Mouse (Mus musculus) liver, adult 2 months (tissue): ENCODE results near the gene Mpp3. TPM values are rescaled to one million over a fixed set of nuclear protein-coding genes. Genes with fewer than 3 reads are reported as not detected.
A peak's percentile ranks its signal among the peaks of the same experiment; 100 is the strongest.

Experiments
- DNase-seq: peaks from one replicate; pipeline ENCODE4 v3.0.0-alpha.2; 2011; ENCODE audit warnings: low read depth, low spot score; ENCODE audit errors: extremely low read depth
- H3K27ac ChIP-seq: fragments of 200-500 bp; replicated peaks from 2 replicates; pipeline ENCODE4 v1.5.1; 2012; ENCODE audit warnings: low read depth, mild to moderate bottlenecking, control low read depth, inconsistent platforms, low read length; ENCODE audit not compliant: insufficient read depth
- H3K27me3 ChIP-seq: fragments of 200-500 bp; 2 replicates; pipeline ENCODE4 v1.6.1; 2012; ENCODE audit warnings: mild to moderate bottlenecking, moderate library complexity, low read length, inconsistent platforms; ENCODE audit not compliant: control insufficient read depth, insufficient read depth
- H3K36me3 ChIP-seq: fragments of 200-500 bp; 2 replicates; pipeline ENCODE4 v1.6.1; 2012; ENCODE audit warnings: low read length, inconsistent platforms; ENCODE audit not compliant: control insufficient read depth, insufficient read depth
- H3K4me1 ChIP-seq: fragments of 200-500 bp; 2 replicates; pipeline ENCODE4 v1.6.1; 2011; ENCODE audit warnings: low read length; ENCODE audit not compliant: control insufficient read depth, insufficient read depth
- H3K4me3 ChIP-seq: fragments of 200-500 bp; 2 replicates; pipeline ENCODE4 v1.5.1; 2011; ENCODE audit warnings: low read depth, mild to moderate bottlenecking, control low read depth, low read length, moderate library complexity; ENCODE audit not compliant: insufficient read depth
- H3K79me2 ChIP-seq: fragments of 200-500 bp; 2 replicates; pipeline ENCODE4 v1.6.1; 2012; ENCODE audit warnings: inconsistent platforms, mild to moderate bottlenecking, low read length, moderate library complexity; ENCODE audit not compliant: control insufficient read depth, insufficient read depth
- H3K9ac ChIP-seq: fragments of 200-500 bp; 2 replicates; pipeline ENCODE4 v1.6.1; 2012; ENCODE audit warnings: low read depth, mild to moderate bottlenecking, control low read depth, inconsistent platforms, low read length
- CTCF ChIP-seq: fragments of 200-500 bp; IDR thresholded peaks from 2 replicates; pipeline ENCODE4 v1.5.1; 2011; ENCODE audit warnings: low read depth, low read length, control low read depth
- POLR2A ChIP-seq: fragments of 200-500 bp; IDR thresholded peaks from 2 replicates; pipeline ENCODE4 v1.6.1; 2011; ENCODE audit warnings: low read length, control low read depth; ENCODE audit not compliant: insufficient read depth; ENCODE audit errors: extremely low read depth
- WGBS: fragments of 180-500 bp; shearing (Covaris S2); methylation state at CpG from one replicate; pipeline ENCODE4 v1.1.7; 2018; 5-methylcytosine and 5-hydroxymethylcytosine counted together
- polyA plus RNA-seq: library from polyadenylated mRNA; depleted of rRNA; stranded (reverse); fragments of >200 nt; gene quantifications from 2 replicates; pipeline ENCODE4 v1.2.3, GENCODE M21; 2012
- total RNA-seq: library from RNA; depleted of rRNA; stranded (reverse); fragments of >200 nt; gene quantifications from 2 replicates; pipeline ENCODE4 v1.2.3, GENCODE M21; 2014

Mpp3 gene
- total and polyA plus RNA-seq, 2 experiments: 0.06 to 0.28 TPM

DNA sequence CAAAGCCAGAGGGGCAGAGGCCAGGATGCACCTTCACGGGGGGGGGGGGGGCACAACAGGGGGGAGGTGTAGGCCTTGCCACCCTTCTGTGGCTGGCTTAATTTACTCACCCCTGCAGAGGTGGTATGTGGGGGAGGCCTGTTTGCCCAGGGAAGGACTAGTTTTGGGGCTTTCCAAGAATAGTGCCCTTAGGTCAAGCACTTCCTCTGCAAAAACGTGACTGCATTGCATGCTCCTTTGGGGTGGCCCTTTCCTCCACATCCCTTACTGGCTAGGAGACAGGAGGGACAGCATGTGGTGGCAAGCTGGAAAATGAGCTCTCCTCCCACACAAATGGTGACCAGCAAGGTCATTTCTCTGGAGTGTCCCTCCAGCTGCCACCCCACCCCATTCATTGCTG, 62.7 kb downstream of the Mpp3 start:
- no peak overlapping the region for H3K27ac ChIP-seq
- H3K79me2 ChIP-seq: no peaks in the 10 kb centered on the region
- DNase-seq: no peak
- no peak overlapping the region for H3K4me3 ChIP-seq
- WGBS: 0% methylated on average over 2 of the region's 2 CpGs
- no peak overlapping the region for H3K9ac ChIP-seq
- H3K4me1 ChIP-seq: 0 out of 2 replicates have a peak, but pooled peaks cover 2% of the 10 kb centered on the region
- H3K36me3 ChIP-seq: no peaks in the 10 kb centered on the region
- TF ChIP-seq POLR2A: no peak
- no peak for TF ChIP-seq CTCF
- peaks cover 27% of the 10 kb centered on the region for H3K27me3 ChIP-seq

DNA sequence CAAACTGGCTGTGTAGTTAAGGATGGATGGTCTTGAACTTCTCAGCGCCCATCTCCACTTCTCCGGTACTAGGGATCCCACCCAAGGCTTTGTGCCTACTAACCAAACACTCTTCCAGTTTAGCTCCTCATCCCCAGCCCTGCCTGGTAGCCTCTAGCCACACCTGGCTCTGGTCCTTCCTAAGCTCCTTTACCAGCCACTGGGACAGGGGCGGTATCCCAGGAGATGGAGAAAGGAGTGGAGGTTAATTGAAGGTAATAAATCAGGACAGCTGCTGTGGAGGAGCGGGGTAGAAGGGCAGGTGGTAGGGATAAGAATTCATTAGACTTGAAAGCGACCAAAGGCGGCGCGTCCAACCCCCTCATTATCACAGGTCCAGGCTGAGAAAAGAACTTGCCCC, 63.6 kb downstream of the Mpp3 start:
- WGBS: 22% methylated on average over 8 of the region's 8 CpGs
- Histone ChIP-seq H3K79me2 (no peaks in the 10 kb centered on the region), H3K36me3 (no peaks in the 10 kb centered on the region), H3K9ac (no peak overlapping the region), H3K27me3 (peaks cover 27% of the 10 kb centered on the region), H3K27ac (no peak overlapping the region), H3K4me3 (no peak overlapping the region), H3K4me1 (0 out of 2 replicates have a peak, but pooled peaks cover 2% of the 10 kb centered on the region)
- TF ChIP-seq CTCF (no peak), POLR2A (no peak)
- no peak for DNase-seq

DNA sequence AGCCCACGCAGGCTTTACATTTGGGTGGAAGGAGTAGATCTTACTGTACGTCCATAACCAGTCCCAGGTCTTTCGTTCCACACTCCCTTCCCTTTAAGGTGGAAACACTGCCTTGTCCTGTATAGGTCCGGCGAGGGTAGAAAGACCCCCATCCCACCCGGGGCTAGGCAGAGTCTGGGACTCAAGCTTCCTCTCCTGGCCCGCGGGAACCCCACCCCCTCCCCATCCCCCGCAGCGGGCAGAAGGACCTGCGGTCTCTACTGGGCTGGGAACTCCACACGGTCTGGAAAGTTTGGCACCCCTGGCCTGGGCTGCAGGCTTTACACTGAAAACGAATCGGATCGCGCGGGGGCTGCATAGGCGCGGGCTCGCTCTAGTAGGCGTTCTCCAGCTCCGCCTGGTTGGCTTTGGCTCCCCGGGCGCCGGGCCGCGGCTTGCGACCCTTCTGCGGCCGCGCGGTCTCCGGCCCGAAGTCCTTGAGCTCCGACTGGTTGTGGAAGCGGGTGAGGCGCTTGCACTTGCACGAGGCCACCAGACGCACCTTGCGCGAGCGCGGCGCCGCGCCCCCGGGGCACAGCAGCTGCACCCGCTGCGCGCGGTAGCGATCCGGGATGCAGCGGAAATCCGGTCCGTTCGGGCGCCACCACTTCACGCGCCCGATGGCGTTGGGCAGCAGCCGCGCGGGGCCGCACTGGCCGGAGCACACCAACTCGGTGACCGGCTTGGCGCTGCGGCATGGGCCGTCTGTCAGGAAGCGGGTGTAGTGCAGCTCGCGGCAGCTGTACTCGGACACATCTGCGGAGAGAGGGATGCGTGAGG, 64.6 kb downstream of the Mpp3 start:
- 2% methylated on average over 78 of the region's 78 CpGs for WGBS
- TF ChIP-seq CTCF (no peak), POLR2A (no peak)
- Histone ChIP-seq H3K79me2 (no peaks in the 10 kb centered on the region), H3K4me3 (peak overlapping the region; percentile 56; the same call in 1 of the 2 replicates), H3K27me3 (peaks cover 27% of the 10 kb centered on the region), H3K36me3 (no peaks in the 10 kb centered on the region), H3K9ac (peak overlapping the region; percentile 27), H3K4me1 (0 out of 2 replicates have a peak, but pooled peaks cover 2% of the 10 kb centered on the region), H3K27ac (no peak overlapping the region)
- DNase-seq: no peak

DNA sequence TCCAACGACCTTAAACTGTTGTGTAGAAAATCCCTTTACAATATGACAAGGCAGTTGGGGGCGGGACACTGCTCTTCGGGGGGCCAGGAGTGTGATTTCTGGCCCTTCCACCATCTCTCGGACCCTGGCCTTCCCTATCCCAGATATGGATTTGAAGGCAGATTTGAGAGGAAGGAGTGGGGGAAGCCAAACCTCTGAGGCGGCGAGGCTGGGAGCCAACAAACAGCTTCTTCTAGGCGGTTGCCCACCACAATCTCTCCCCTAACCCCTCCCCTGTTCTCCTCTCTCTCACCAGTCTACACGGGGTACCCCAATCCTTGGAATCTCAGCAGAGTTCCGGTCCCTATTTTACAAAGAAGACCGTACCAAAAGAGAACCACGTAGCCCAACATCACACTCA, 65.2 kb downstream of the Mpp3 start:
- TF ChIP-seq POLR2A: no peak
- no peak for TF ChIP-seq CTCF
- 0 out of 2 replicates have a peak, but pooled peaks cover 2% of the 10 kb centered on the region for H3K4me1 ChIP-seq
- H3K4me3 ChIP-seq: no peak overlapping the region
- H3K9ac ChIP-seq: no peak overlapping the region
- no peaks in the 10 kb centered on the region for H3K36me3 ChIP-seq
- WGBS: 19% methylated on average over 11 of the region's 11 CpGs
- peaks cover 27% of the 10 kb centered on the region for H3K27me3 ChIP-seq
- DNase-seq: no peak
- no peaks in the 10 kb centered on the region for H3K79me2 ChIP-seq
- no peak overlapping the region for H3K27ac ChIP-seq

DNA sequence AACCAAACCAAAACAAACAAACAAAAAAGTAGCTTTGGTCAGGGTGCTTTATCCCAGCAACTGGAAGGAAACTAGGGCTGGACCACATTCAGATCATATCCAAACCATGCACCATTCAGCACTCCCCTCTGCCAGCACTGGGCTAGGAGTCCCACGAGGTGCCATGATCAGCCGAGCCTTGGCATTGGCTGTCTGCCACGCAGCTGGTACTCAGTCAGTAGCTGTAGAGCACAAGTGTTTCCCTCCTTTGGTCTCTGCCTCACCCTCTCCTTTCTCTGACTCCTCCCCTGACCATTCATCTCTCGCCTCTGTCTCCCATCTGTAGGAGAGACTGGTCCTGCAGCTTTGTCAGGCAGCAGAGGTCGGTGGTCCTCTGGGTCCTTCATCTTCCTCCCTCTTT, 70.8 kb downstream of the Mpp3 start:
- Histone ChIP-seq H3K9ac (no peak overlapping the region), H3K27me3 (0 out of 2 replicates have a peak, but pooled peaks cover 3% of the 10 kb centered on the region), H3K27ac (no peak overlapping the region), H3K4me1 (no peaks in the 10 kb centered on the region; the same call in 1 of the 2 replicates), H3K36me3 (no peaks in the 10 kb centered on the region), H3K4me3 (no peak overlapping the region), H3K79me2 (no peaks in the 10 kb centered on the region)
- WGBS: 68% methylated on average over 5 of the region's 5 CpGs
- DNase-seq: no peak
- TF ChIP-seq CTCF (no peak), POLR2A (no peak)

DNA sequence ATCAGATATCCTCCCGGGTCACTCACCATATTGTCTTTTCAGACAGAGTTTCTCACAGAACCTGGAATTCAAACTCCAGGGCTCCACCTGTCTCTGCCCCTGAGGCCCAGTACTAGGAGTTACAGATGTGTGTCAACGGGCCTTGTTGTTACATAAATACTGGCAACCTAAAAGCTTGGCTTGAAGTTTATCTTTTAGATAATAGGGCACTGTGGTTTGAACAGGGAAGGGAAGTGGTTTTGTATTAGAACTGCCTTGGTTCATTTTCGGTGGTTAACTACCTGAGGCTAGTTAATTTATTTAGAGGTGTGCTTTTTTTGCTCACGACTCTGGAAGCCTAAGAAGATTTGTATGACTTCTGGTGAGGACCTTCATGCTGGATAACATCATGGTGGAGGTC, 74.8 kb downstream of the Mpp3 start:
- Histone ChIP-seq H3K9ac (no peak overlapping the region), H3K27ac (peak overlapping the region; percentile 66), H3K27me3 (no peaks in the 10 kb centered on the region)

More for the DNA sequence above, 74.8 kb downstream of the Mpp3 start:
- Histone ChIP-seq H3K79me2 (no peaks in the 10 kb centered on the region), H3K4me3 (no peak overlapping the region), H3K36me3 (no peaks in the 10 kb centered on the region), H3K4me1 (no peaks in the 10 kb centered on the region; the same call in 1 of the 2 replicates)
- TF ChIP-seq POLR2A: no peak
- TF ChIP-seq CTCF: no peak
- no peak for DNase-seq
- WGBS: 38% methylated on average over 4 of the region's 4 CpGs
